Mouse (Mus musculus) T-cell, adult 2 months (primary cell): ENCODE data around the gene Lingo1.

ENCODE experiments used
- DNase-seq: peaks from one replicate; pipeline ENCODE4 v3.0.0; 2022; ENCODE audit warnings: low spot score

Lingo1 gene

DNA sequence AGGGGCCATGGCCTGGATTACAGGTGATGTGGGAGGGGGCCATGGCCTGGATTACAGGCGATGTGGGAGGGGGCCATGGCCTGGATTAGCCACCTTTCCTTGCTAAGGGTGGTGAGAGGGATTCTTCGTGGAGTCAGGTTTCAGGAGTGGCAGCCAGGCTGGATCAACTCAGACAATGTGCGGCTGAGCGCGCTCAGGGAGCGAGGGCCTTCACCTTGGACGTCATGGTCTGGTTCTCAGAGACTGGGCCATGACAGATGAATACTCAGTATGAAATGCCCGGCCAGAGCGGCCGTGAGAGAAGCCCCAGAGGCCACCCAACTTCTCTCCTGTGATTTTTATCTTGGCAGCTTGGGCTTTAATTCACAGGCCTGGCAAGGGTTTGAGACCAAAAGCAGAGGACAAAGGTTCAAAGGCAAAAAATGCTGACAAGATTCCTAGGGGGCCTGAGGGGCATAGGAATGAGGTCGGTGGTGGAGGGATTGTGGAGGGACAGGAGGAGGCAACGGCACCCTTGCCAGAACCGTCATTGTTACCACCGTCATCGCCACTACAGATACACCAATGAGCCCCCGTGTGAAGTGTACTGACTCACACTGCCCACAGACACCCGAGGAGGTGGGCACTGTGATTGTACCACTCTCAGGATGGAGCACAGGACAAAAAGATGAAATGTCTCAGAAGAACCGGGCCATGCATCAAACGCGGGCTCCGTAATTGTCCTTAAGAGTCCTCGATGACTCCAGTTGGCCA is 117.2 kb downstream of the Lingo1 start:
- DNase-seq, result no peak

DNA sequence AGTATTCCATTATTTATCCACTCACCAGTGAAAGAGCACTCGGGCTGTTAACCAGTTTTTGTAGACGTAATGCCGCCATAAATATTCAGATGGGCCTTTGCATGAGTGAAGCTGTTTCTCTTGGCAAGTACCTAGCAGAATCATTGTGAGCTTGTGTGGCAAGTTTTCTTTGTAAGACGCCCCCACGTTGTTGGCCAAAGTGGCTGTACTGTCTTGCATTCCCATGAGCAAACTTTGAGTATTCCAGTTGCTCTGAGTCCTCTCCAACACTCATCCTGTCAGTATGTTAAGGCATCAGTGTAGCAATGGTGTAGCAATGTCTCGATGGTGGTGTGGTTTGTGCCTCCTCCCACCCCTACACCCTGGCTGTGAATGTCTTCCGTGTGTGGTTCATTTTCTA is 120.6 kb downstream of the Lingo1 start:
- no peak for DNase-seq

DNA sequence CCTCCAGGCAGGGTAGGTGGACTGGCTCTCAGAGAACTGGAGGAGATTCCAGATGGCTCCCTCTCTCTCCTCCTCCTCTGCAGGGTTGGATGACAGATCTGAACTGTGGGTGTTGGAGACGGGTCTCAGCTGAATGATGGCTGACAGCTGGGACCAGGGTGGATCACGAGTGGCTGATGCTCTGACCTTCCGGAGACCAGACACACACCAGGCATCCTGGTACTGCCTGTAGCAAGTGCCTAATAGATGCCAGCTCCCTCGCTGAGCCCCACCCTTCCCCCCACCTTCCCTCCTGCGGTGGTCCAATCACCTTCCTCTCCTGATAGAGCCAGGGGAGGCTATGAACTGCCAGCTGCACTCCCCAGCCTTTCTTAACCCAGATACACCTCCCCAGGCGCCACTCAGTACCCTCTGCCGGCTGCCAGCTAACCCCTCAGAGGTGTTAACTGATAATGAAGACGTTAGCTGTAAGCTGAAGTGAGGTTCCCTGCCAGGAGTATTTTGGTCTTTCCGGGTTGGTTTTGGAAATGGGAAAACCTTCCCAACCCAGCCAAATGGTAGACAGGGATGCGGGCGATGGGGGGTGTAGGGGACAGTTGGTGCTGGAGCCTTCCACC is 126.6 kb downstream of the Lingo1 start:
- no peak for DNase-seq

DNA sequence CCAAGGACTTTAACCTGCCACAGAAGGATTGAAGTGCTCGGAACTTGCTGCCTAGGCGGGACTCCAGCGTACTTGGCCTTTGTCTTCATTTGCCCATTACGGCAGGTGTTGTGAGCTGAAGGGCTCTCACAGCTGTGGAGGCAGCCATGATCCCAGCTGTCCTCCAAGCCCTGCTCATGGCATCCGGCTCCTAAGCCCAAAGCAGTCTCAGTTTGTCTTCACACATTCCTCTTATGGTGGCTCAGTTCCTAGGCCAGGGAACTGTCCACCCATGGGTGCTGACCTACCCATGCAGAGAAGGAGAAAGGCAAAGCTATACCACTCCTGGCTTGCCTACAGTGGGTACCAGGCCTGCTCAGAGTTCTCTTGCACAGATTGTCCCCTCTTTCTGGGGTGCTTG is 132.1 kb downstream of the Lingo1 start:
- no peak for DNase-seq

DNA sequence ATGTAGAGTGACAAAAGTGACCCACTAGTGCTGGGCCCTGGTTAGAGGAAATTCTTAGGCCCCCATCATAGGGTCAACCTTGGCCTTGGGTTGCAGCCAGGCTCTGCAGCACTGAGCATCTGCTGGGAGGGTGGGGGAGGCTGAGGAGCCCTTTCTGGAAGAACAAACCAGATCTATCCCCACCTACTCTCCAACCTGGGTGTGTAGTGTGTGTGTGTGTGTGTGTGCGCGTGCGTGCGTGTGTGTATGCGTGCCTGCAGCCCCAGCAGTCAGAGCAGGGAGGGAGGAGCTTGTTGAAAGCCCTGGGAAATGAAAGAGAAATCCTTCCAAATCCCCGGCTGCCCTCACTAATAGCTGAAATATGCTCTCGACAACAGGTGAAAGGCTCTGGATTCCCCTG is 133.3 kb downstream of the Lingo1 start:
- no peak for DNase-seq

DNA sequence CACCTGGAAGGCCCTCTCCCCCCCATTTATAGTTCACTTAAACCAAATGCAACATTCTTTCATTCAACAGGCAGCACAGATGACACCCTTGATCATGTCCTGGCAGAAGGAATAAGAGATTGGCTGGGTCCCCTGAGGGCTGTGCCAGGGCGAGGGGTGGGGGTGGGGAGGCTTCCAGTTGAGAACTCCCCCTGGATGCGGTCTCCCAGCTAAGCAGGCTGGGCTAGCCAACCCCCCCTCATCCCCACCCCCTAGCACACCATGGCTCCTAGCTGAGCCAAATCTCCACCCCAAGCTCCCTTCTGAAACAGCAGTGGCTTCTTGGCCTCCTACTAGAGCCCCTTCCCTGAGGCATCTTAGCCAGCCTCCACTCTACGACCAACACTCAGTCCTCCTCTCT is 133.9 kb downstream of the Lingo1 start:
- no peak for DNase-seq

DNA sequence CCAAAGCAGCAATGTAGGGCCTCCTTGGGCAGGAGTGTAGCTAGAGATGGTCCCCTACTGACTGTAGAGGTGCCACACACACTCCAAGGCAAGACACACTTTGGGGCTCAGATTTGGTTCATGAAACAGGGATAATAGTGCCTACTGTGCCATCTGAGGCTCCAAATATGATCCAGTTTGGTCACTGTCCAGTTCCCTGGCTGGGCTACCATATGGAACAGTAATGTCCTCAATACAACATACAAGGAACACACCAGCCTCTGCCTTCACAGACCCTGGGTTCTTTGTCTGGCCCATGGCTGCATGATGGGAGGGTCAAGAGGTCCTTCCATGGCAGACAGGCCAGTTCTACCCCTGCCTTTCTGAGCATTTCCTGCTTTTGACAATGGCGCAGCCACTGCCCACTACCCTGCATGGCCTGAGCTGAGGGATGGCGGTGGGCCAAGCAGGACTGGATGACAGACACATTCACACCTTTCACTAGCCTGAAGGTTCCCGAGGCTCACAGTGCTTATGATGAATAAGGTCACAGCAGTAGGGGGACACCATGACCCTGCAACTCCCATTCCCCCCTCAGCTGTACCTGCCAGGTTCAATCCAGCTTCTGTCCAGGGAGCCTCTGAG is 134.9 kb downstream of the Lingo1 start:
- DNase-seq, result no peak

DNA sequence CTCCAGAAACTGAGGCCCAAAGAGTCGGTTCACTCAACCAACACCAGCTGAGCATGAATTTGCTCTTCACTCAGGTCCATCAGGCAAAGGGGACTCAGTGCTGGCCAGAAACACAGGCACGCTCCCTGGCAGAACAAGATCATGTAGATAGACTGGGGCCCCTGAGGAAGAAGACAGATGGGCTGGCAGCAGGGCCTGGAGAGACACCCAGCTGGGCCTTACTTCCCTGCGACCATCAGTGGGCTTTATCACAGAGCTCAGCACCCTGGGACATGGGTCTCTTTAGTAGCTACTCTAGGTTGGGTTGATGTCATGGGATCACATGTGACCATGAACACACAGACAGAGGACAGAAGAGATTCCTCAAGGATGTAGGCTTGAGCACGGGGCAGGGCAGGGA is 137.7 kb downstream of the Lingo1 start:
- DNase-seq, result no peak

DNA sequence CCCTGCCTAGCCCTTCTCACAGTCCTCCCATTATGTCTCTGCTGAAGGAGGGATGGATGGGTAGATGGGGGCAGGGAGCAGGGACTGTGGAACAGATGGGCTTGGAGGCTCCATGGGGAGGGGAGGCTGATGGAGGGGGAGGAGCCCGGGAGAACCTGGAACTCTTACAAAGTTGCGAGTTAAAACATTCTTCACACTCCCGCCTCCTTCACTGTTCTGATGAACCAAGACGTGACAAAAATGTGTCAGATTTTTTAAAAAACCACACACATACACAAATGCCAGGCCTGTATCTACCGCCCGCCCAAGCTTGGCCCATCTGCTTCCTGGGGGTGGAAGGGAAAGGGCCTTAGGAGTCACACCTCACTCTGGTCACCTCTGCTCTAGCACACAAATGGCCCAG is 138.3 kb downstream of the Lingo1 start:
- DNase-seq, result no peak

DNA sequence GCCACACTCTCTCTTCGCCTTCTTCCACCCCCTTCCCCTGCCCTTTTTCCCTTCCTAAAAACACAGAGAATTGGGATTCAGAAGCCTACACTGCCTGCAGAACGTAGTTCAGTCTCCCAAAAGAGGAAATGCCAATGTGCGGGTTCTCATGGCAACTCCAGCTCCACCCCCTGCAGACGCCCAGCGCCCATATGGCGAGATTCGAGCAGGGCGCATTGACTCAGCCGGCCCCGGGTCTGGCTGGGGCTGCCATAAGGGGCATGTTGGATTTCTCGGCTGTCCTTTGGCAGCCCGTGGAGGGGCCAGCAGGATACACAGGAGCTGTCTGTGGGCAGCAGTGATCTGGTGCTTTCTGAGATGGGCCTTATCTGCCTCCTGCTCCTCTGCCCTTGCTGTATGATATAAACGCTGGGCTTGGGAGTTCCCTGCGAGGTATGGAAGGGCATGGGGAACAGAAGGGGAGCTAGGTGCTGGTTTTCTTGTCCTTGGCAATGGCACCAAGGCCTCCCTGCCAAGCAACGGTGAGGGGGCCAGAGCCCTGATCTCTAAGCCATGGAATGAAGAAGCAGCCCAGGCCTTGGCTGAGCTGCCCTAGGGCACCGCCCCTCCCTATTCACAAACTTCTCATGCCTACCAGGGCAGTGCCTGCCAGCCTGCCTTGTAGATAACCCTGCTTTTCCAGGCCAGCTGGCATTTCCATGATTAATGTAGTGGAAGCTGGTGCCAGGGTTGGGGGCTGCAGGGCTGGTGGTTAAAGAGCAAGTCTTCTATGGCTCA is 139.3 kb downstream of the Lingo1 start:
- no peak for DNase-seq

DNA sequence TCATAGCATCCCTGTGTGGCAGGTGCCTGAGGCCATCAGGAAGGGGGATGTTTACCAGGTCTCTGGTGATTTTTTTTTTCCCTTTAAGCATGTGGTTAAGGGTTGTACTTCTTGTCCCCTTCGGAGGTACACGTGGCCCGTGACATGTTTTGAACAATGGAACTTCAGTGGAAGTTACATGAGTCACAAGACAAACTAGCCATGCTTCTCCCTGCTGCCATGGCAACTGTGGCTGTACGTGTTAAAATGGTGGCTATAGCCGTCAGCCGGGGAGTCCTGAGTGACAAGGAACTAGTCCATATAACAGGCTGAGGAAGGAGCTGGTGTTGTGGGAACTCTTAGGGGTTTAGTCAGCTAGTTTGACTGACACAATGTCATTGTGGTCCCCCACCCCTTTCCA is 141.1 kb downstream of the Lingo1 start:
- no peak for DNase-seq

DNA sequence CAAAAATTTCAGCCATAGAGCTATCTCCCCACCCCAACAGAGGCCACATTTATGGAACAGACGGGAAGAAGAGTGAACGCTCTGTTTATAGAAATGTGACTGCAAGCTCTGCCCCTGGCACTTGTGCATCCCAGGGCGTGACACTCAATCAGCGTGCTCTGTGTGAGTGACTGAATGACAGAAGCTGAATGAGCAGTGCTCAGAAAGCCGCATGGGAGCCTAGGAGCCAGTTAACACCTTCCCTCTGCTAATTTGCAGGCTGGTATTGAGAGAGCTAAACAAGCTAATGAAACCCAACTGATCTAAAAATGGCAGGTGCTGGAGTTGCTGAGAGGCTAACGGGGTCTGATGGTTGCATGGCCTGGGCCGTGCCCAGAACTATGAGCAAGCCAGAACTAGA is 143.7 kb downstream of the Lingo1 start:
- no peak for DNase-seq

DNA sequence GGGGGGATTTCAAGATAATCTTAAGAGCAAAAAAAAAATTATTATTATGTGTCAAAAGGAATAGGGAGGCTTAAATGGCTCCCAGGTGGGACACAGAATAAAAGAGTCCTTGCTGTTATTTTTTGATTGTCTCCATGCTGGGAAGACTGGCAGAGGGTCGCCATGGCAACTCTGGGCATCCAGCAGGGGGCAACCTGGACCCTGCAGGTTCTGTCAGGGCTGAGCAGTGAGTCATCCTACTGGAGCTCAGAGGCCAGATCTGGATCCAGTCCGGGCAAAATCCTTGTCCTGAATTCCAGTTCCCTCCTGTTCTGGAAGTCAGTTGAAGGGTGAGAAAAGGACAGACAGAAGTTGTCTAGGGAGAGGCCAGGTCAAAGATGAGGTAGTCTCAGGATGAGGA is 144.7 kb downstream of the Lingo1 start:
- DNase-seq, result no peak

DNA sequence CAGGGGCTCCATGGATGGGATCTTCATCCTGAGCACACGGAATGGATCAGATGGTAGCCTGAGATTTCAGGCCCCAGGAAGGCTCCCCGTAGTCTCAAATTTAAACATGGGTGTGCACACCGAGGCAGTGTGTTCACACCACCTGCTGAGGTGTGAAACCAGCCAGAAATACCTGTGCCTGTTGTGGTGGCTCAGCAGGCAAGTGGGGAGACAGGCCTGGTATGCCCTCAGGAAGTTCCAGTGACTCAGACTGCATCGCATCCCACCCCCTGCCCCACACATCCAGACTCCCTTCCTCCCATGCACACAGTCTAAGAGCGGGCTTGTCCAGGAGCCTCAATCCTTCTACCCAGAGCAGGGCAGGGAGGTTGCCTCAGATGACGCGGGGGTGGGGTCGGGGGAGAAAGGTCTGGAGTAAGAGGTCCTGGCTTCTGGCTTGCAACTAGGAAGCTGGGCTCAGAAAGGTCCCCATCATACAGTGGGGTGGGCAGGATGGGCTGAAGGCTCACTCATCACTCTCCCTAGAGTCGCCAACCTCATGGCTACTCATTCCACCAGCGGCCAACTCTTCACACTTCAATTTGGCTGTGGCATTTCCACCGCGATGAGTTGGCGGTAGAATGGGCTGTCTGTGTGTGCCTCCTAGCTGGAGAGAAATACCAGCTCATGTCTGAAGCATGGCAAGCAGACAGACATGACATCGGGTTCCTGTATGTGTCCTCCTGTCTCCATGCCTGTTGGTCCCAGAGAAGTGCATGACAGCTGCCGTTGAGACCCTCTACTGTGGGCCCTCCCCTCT is 149.8 kb downstream of the Lingo1 start:
- no peak for DNase-seq

DNA sequence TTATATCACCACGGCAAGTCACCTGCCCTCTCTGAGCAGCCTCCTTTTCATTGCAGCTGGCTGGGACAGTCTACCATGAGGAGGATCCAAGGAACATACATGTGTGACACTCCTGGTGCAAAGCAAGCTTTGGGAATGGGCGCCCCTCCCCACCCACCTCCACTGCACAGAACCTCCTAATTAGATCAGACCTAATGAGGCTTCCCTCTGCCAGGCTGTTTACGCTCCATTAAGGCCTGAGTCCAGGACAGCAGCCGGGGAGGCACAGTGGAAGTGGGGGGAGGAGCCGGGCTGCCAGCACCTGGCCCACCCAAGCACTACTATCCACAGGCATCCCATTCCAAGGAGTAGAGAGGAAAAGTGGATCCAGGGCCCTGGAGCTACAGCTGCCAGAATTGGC is 152.8 kb downstream of the Lingo1 start:
- DNase-seq, result no peak

DNA sequence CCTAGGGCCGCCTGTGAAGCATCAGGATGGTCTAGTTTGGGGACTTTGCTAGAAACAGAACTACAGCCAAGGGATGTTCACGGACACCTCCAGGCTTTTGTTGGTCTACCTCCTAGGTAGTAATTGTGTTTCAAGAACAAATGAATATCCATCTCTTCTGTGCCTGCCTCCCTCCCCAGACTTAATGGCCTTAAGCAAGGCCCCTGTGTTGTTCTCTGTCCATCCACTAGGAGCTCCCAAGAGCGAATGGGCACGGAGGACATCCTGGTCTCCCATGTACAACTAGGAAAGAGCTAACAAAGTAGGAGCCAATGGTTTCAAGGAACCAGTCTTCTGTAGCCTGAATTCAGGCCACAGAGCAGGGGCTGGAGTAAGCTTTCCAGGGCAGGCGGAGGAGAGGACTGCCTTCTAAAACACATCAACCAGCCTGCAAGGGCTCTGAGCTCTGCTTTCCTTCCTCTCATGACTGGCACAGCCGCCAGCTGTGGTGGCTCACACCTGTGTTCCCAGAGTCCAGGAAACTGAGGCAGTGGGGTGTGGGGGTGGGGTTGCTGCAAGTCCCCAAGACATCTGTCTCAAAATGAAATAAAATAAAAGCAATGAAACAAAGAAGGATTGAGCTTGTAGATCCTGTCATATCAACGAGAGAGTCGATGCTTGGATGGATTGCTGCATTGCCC is 157.9 kb downstream of the Lingo1 start:
- no peak for DNase-seq

DNA sequence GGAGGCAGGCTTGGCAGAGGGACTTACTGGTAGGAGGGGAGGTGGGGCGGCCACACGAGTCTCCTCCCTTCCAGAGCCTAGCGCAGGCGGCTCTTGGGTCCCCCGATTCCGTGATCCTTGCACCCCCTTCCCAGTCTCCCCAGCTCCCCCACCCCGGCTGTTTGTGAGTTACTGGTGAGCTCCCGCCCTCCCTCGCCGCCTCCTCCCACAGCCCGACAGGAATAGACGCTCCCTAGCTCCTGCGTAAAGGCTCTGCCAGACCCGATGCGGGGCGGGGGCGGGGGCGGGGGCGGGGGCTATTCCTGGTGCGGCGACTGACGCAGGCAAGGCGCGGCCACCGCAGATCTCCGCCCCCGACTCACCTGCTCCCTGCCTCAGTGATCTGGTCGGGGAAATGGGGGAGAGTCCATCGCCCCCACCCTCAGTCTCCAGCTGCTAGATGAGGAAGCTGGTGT is 158.8 kb downstream of the Lingo1 start:
- no peak for DNase-seq

DNA sequence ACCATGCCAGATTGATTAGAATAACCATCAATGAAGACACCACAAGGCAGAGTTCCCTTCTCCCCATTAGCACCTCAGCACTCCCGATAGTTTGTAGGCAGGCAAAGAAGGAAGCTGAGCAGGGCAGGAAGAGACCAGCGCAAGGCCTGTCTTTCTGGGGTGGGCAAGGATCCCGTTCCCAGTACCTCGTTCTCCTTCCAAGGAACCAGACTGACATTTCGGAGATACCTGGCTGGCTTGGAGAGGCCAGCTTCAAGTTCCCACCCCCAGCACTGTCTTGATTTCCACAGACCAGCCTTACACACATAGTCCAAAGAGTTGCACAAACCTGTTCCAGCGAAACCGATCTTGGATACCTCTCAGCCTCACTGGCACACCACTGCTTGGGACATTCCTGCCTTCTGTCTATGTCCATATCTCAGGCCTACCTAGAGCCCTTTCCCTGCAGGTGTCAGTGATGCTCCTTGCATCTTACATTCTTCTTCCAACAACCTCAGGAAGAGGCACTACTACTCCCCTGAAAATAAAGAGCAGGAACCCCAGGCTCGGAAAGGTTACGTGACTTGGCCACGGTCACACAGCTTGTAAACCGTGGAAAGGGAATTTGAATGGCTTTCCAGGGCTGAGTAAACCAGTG is 159.4 kb downstream of the Lingo1 start:
- DNase-seq, result no peak

DNA sequence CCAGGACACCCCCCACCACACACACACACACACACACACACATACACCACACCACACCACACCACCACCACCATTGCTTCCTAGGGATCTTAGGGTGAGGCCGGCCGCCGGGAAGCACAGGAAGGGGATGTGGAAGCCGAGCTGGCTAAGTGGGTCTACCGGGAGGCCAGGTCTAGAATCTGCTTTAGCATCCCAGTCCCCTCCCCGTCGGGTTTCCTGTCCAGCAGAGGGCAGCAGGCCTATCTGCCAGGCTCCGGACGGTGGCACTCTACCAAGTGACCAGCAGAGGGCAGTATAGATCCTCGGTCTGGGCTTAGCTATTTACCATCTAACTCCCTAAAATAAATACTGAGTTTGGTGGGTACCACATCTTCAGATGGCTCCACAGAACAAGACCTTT is 160.1 kb downstream of the Lingo1 start:
- peak; percentile 56 for DNase-seq

DNA sequence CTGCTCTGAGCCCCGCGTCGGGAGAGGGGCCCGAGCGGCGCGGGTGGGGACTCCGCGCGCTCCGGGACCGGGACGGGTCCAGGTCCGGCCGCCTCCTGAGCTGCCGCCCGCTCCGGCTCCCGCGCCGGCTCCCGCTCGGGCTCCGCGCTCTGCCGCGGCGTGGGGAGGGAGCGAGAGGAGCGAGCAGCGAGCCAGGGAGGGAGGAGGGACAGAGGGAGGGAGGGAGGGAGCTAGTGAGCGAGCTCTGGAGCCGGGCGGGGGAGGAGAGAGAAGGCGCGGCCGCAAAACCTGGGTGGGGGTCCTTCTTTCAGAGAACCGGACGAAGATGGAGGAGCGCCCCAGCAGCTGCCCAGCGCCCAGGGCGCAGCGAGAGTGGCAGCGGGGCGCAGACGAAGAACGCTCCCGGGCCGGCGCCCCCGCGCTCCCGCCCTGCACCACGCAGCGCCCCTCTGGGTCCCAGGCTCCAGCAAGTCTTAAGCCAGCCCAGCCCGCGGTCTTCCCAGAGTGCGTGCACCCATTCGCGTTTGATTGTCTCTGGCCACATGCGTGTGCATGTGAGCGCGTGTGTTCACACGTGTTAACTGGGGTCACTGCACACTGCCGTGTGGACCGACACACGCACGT is 160.7 kb downstream of the Lingo1 start:
- no peak for DNase-seq
